Comparison of ENCODE assay signal across 8 mouse cellular contexts in genomic region chr1:97661406-97662241, GRCm38 (mm10). TPM values are rescaled to one million over a fixed set of nuclear protein-coding genes. Genes with fewer than 3 reads are reported as not detected.
DNase-seq lines count a peak whose midpoint lies in the region; ATAC-seq and TF ChIP-seq lines count a peak whose summit lies in the region.

D1Ertd622e (minus strand) TSS chr1:97662074.

- under 1% methylated on average over 98 of the region's 106 CpGs for WGBS in embryonic facial prominence, embryonic 15.5 days
- WGBS in kidney, embryonic 14.5 days: under 1% methylated on average over 90 of the region's 106 CpGs
- under 1% methylated on average over 97 of the region's 106 CpGs for WGBS in liver, adult 2 months

- H3K9ac ChIP-seq in embryonic facial prominence, embryonic 15.5 days: peak within 1 kb of the TSS; percentile 52
- H3K9ac ChIP-seq in kidney, embryonic 14.5 days (ENCODE audit: low read depth, low read length): peak within 1 kb of the TSS; percentile 64
- peak within 1 kb of the TSS; percentile 92 for H3K9ac ChIP-seq in liver, adult 2 months (ENCODE audit: low read depth, low read length)

- peak within 1 kb of the TSS; percentile 100 for H3K27ac ChIP-seq in bone marrow macrophage, adult 2 months (ENCODE audit: insufficient read depth, low read depth, low read length)
- peak within 1 kb of the TSS; percentile 90 for H3K27ac ChIP-seq in embryonic facial prominence, embryonic 15.5 days (replicated peaks)
- H3K27ac ChIP-seq in kidney, embryonic 14.5 days (ENCODE audit: low read depth, low read length): peak within 1 kb of the TSS; percentile 78
- peak within 1 kb of the TSS; percentile 78 for H3K27ac ChIP-seq in liver, adult 2 months (replicated peaks; ENCODE audit: insufficient read depth, low read depth, low read length)

- H3K27me3 ChIP-seq in C2C12 (ENCODE audit: control insufficient read depth, insufficient read depth, insufficient read length) (no peaks in the 10 kb centered on the region), myocyte (ENCODE audit: control insufficient read depth, insufficient read depth, insufficient read length) (no peaks in the 10 kb centered on the region)
- H3K27me3 ChIP-seq in embryonic facial prominence, embryonic 15.5 days: no peaks in the 10 kb centered on the region
- no peaks in the 10 kb centered on the region for H3K27me3 ChIP-seq in kidney, embryonic 14.5 days (ENCODE audit: control insufficient read depth, insufficient read depth, low read length)
- no peaks in the 10 kb centered on the region for H3K27me3 ChIP-seq in liver, adult 2 months (ENCODE audit: control insufficient read depth, insufficient read depth, low read length)

- H3K36me3 ChIP-seq in C2C12 (ENCODE audit: control insufficient read depth, insufficient read depth) (no peaks in the 10 kb centered on the region), myocyte (ENCODE audit: control insufficient read depth, insufficient read depth) (no peaks in the 10 kb centered on the region)
- H3K36me3 ChIP-seq in embryonic facial prominence, embryonic 15.5 days: no peaks in the 10 kb centered on the region
- H3K36me3 ChIP-seq in kidney, embryonic 14.5 days (ENCODE audit: control insufficient read depth, insufficient read depth, low read length): no peaks in the 10 kb centered on the region
- H3K36me3 ChIP-seq in liver, adult 2 months (ENCODE audit: control insufficient read depth, insufficient read depth, low read length): no peaks in the 10 kb centered on the region

- peaks cover 18% of the 10 kb centered on the region for H3K4me1 ChIP-seq in bone marrow macrophage, adult 2 months (ENCODE audit: control insufficient read depth, insufficient read depth, low read length)
- H3K4me1 ChIP-seq in embryonic facial prominence, embryonic 15.5 days: peaks cover 10% of the 10 kb centered on the region; the same call in 1 of the 2 replicates
- H3K4me1 ChIP-seq in kidney, embryonic 14.5 days (ENCODE audit: control insufficient read depth, insufficient read depth, low read length): 0 out of 2 replicates have a peak, but pooled peaks cover 4% of the 10 kb centered on the region
- peaks cover 10% of the 10 kb centered on the region for H3K4me1 ChIP-seq in liver, adult 2 months (ENCODE audit: control insufficient read depth, insufficient read depth, low read length)

- peaks cover 39% of the 10 kb centered on the region for H3K79me3 ChIP-seq in C2C12 (ENCODE audit: low read depth)

- H3K9me3 ChIP-seq in embryonic facial prominence, embryonic 15.5 days (replicated peaks): no peaks in the 10 kb centered on the region
- no peaks in the 10 kb centered on the region for H3K9me3 ChIP-seq in kidney, embryonic 14.5 days (ENCODE audit: control insufficient read depth, low read length)

- H3K4me3 ChIP-seq in C2C12 (ENCODE audit: insufficient read depth, poor library complexity, severe bottlenecking) (peak within 1 kb of the TSS; percentile 60), myocyte (peak within 1 kb of the TSS; percentile 31)
- peak within 1 kb of the TSS; percentile 89 for H3K4me3 ChIP-seq in bone marrow macrophage, adult 2 months (ENCODE audit: insufficient read depth, low read length)
- H3K4me3 ChIP-seq in embryonic facial prominence, embryonic 15.5 days (replicated peaks): peak within 1 kb of the TSS; percentile 80
- H3K4me3 ChIP-seq in kidney, embryonic 14.5 days (ENCODE audit: low read length): peak within 1 kb of the TSS; percentile 83
- H3K4me3 ChIP-seq in liver, adult 2 months (ENCODE audit: insufficient read depth, low read depth, low read length): peak within 1 kb of the TSS; percentile 93

- peak within 1 kb of the TSS; percentile 82 for H3ac ChIP-seq in C2C12 (ENCODE audit: control insufficient read depth, insufficient read length, low read depth)
- peak within 1 kb of the TSS; percentile 89 for H3ac ChIP-seq in myocyte (ENCODE audit: control insufficient read depth, insufficient read length)

- no peak for TF ChIP-seq POLR2A in bone marrow macrophage, adult 2 months (IDR thresholded peaks at IDR 0.05; ENCODE audit: borderline replicate concordance, low read depth, low read length)
- 0 out of 2 replicates have a peak, but pooled peaks have one; percentile 16 for TF ChIP-seq POLR2A in liver, adult 2 months (IDR thresholded peaks at IDR 0.05; ENCODE audit: extremely low read depth, insufficient read depth, low read length)
- peak; percentile 70 for TF ChIP-seq POLR2A in myocyte (IDR thresholded peaks at IDR 0.05; ENCODE audit: insufficient read length, low read depth)

- peak; percentile 92 for ATAC-seq in embryonic facial prominence, embryonic 15.5 days (ENCODE audit: insufficient number of reproducible peaks, low FRiP score, low TSS enrichment, low read depth)
- ATAC-seq in kidney, embryonic 14.5 days (ENCODE audit: low FRiP score, low TSS enrichment): peak; percentile 93

- H3K4me2 ChIP-seq in embryonic facial prominence, embryonic 15.5 days (replicated peaks): peak within 1 kb of the TSS; percentile 66
- H3K4me2 ChIP-seq in kidney, embryonic 14.5 days (replicated peaks; ENCODE audit: low read depth, low read length): peak within 1 kb of the TSS; percentile 61
- peak within 1 kb of the TSS; percentile 93 for H3K4me2 ChIP-seq in myocyte (ENCODE audit: low read depth)

- H3K79me2 ChIP-seq in C2C12 (ENCODE audit: control insufficient read depth, insufficient read depth) (peaks cover 43% of the 10 kb centered on the region), myocyte (ENCODE audit: control insufficient read depth, insufficient read depth) (peaks cover 35% of the 10 kb centered on the region)
- peaks cover 5% of the 10 kb centered on the region; the same call in 1 of the 2 replicates for H3K79me2 ChIP-seq in liver, adult 2 months (ENCODE audit: control insufficient read depth, insufficient read depth, low read length)

- peak; percentile 75 to 78 for DNase-seq in heart, adult 9 months (ENCODE audit: low spot score in 2 of 2)
- peak; percentile 69 for DNase-seq in liver, adult 2 months (ENCODE audit: extremely low read depth, low read depth, low spot score)
- DNase-seq in spleen, postnatal 4 days (ENCODE audit: low spot score in 2 of 2): peak; percentile 79 to 88

- TF ChIP-seq CTCF in C2C12 (IDR thresholded peaks at IDR 0.05; ENCODE audit: control insufficient read depth, insufficient read depth, insufficient read length): no peak
- no peak for TF ChIP-seq CTCF in bone marrow macrophage, adult 2 months (IDR thresholded peaks at IDR 0.05; ENCODE audit: low read depth, low read length)
- TF ChIP-seq CTCF in liver, adult 2 months (IDR thresholded peaks at IDR 0.05; ENCODE audit: low read depth, low read length): no peak

TF ChIP-seq in C2C12, 6 proteins besides CTCF, POLR2A, EP300 and RAD21:
- TF ChIP-seq CEBPB (IDR thresholded peaks at IDR 0.05; ENCODE audit: low read depth) (no peak), MAX (IDR thresholded peaks at IDR 0.05) (peak; percentile 58)

TF ChIP-seq in myocyte, 11 proteins besides CTCF, POLR2A, EP300 and RAD21:
- TF ChIP-seq CEBPB (IDR thresholded peaks at IDR 0.05; ENCODE audit: insufficient read depth, poor library complexity, severe bottlenecking) (no peak), POLR2AphosphoS2 (IDR thresholded peaks at IDR 0.05; ENCODE audit: insufficient read length, low read depth) (no peak), E2F4 (IDR thresholded peaks at IDR 0.05; ENCODE audit: insufficient read depth) (no peak), TCF12 (IDR thresholded peaks at IDR 0.05; ENCODE audit: insufficient read depth, poor library complexity, severe bottlenecking) (no peak), MAX (IDR thresholded peaks at IDR 0.05; ENCODE audit: low read depth) (no peak), MYOD1 (IDR thresholded peaks at IDR 0.05; ENCODE audit: control insufficient read depth in 1 of 3, insufficient read length in 2 of 3, low read depth in 2 of 3) (peak in 1 of 3 experiments; percentile 25), SRF (IDR thresholded peaks at IDR 0.05; ENCODE audit: control insufficient read depth, insufficient read length, low read depth) (no peak), MYOG (IDR thresholded peaks at IDR 0.05; ENCODE audit: control insufficient read depth in 1 of 3, insufficient read depth in 1 of 3, insufficient read length in 2 of 3, low read depth in 2 of 3) (peak in 2 of 3 experiments; percentile 19 to 26), TCF3 (IDR thresholded peaks at IDR 0.05; ENCODE audit: insufficient read length, low read depth) (no peak), USF1 (IDR thresholded peaks at IDR 0.05; ENCODE audit: low read depth) (no peak), REST (IDR thresholded peaks at IDR 0.05; ENCODE audit: insufficient read depth, insufficient read length) (no peak)

RNA-seq across cellular contexts. Expression of gene D1Ertd622e, which starts in this region (rescaled TPM):
- polyA plus RNA-seq in C2C12 (2012; fragmentation: generic; extraction: Trizol): 22.5 TPM
- 96.0 and 102 TPM in 2 replicates for polyA plus RNA-seq in bone marrow macrophage, adult 2 months (2012; ENCODE audit: insufficient read depth, insufficient read length, missing spikeins)
- 18.7 and 20.2 TPM in 2 replicates for polyA plus RNA-seq in embryonic facial prominence, embryonic 15.5 days (2015; fragmentation: Nextera tagmentation; extraction: Ambion mirVana)
- polyA plus RNA-seq in kidney, embryonic 14.5 days (2014; fragmentation: Nextera tagmentation; extraction: Ambion mirVana): 15.4 and 22.5 TPM in 2 replicates
- 14.0 and 17.0 TPM in 2 replicates for total RNA-seq in liver, adult 2 months (2014; rRNA removed)
- polyA plus RNA-seq in liver, adult 2 months (2012; rRNA removed): 8.6 and 9.2 TPM in 2 replicates
- 6.1 TPM for polyA plus RNA-seq in myocyte (2012; fragmentation: generic; extraction: Trizol)

Comparison
In these comparisons a context has a peak if more than half of its experiments do, and no peak if none do; other contexts are left out.
1. Peak in every context shown above with its lines: DNase-seq, ATAC-seq, H3K4me3 ChIP-seq and H3K27ac ChIP-seq.
2. H3K4me3 ChIP-seq: peak in every context shown above with its lines; median percentile 93 in liver, adult 2 months; 89 in bone marrow macrophage, adult 2 months; 83 in kidney, embryonic 14.5 days; 80 in embryonic facial prominence, embryonic 15.5 days; 60 in C2C12; 31 in myocyte.